Mouse (Mus musculus) MEL (cell line): ENCODE measurements around the gene Cdt1. TPM values are rescaled to one million over a fixed set of nuclear protein-coding genes. Genes with fewer than 3 reads are reported as not detected.

Experiments
- DNase-seq: peaks from one replicate; pipeline ENCODE4 v3.0.0; 2011; ENCODE audit warnings: low read depth, low spot score
- H3K27ac ChIP-seq: 2 replicates; pipeline ENCODE4 v1.5.1; 2012; ENCODE audit warnings: low read depth, mild to moderate bottlenecking, control low read depth, low read length, moderate library complexity; ENCODE audit not compliant: control insufficient read depth
- H3K27me3 ChIP-seq, 2 experiments: fragments of 150-350 bp in 1 of 2; sonication (generic) in 1 of 2; 2 replicates each; pipeline ENCODE4 v1.6.1; 2012; ENCODE audit warnings: low read length in 2 of 2, mild to moderate bottlenecking in 2 of 2, improper control_type of control experiment in 1 of 2, moderate library complexity in 1 of 2; ENCODE audit not compliant: insufficient read depth in 2 of 2, control insufficient read depth in 1 of 2
- H3K36me3 ChIP-seq, 2 experiments: 2 replicates each; pipeline ENCODE4 v1.6.1; 2012 to 2014; ENCODE audit warnings: low read length in 2 of 2, improper control_type of control experiment in 1 of 2, inconsistent platforms in 1 of 2, mild to moderate bottlenecking in 1 of 2; ENCODE audit not compliant: insufficient read depth in 2 of 2, control insufficient read depth in 1 of 2
- H3K4me1 ChIP-seq, 2 experiments: fragments of 150-350 bp in 1 of 2; sonication (generic) in 1 of 2; 2 replicates each; pipeline ENCODE4 v1.6.1; 2012; ENCODE audit warnings: low read length in 2 of 2, improper control_type of control experiment in 1 of 2, mild to moderate bottlenecking in 1 of 2; ENCODE audit not compliant: insufficient read depth in 2 of 2, control insufficient read depth in 1 of 2
- H3K4me3 ChIP-seq, 2 experiments: fragments of 150-350 bp in 1 of 2; sonication (generic) in 1 of 2; 2 replicates each; pipeline ENCODE4 v1.5.1; 2012; ENCODE audit warnings: low read depth in 2 of 2, low read length in 2 of 2, mild to moderate bottlenecking in 2 of 2, moderate library complexity in 2 of 2, control low read depth in 1 of 2, improper control_type of control experiment in 1 of 2; ENCODE audit not compliant: control insufficient read depth in 1 of 2, insufficient read depth in 1 of 2
- H3K79me2 ChIP-seq: 2 replicates; pipeline ENCODE4 v1.6.1; 2012; ENCODE audit warnings: mild to moderate bottlenecking, low read length, moderate library complexity; ENCODE audit not compliant: control insufficient read depth, poor library complexity, insufficient read depth
- H3K9ac ChIP-seq: 2 replicates; pipeline ENCODE4 v1.6.1; 2012; ENCODE audit warnings: low read depth, mild to moderate bottlenecking, control low read depth, low read length, moderate library complexity; ENCODE audit not compliant: control insufficient read depth, poor library complexity, severe bottlenecking
- H3K9me3 ChIP-seq: fragments of 150-350 bp; sonication (generic); replicated peaks from 2 replicates; pipeline ENCODE4 v1.6.1; 2012; ENCODE audit warnings: mild to moderate bottlenecking, low read length, improper control_type of control experiment, moderate library complexity; ENCODE audit not compliant: insufficient read depth
- ELF1 ChIP-seq: IDR thresholded peaks from 2 replicates; pipeline ENCODE4 v1.6.1; 2014; ENCODE audit warnings: low read depth, mild to moderate bottlenecking, inconsistent platforms, low read length, improper control_type of control experiment, moderate library complexity
- EP300 ChIP-seq, 2 experiments: IDR thresholded peaks; 2 replicates each; pipeline ENCODE4 v1.6.1; 2011; ENCODE audit warnings: improper control_type of control experiment in 2 of 2, low read length in 2 of 2, low read depth in 1 of 2, mild to moderate bottlenecking in 1 of 2
- ETS1 ChIP-seq: IDR thresholded peaks from 2 replicates; pipeline ENCODE4 v1.6.1; 2012; ENCODE audit warnings: low read depth, mild to moderate bottlenecking, inconsistent platforms, low read length, improper control_type of control experiment, moderate library complexity
- HCFC1 ChIP-seq: IDR thresholded peaks from 2 replicates; pipeline ENCODE4 v1.6.1; 2012; ENCODE audit warnings: low read depth, mild to moderate bottlenecking, inconsistent platforms, low read length, improper control_type of control experiment, moderate library complexity
- JUND ChIP-seq: IDR thresholded peaks from 2 replicates; pipeline ENCODE4 v1.6.1; 2011; ENCODE audit warnings: low read depth, mild to moderate bottlenecking, improper control_type of control experiment, low read length
- MAZ ChIP-seq: IDR thresholded peaks from 2 replicates; pipeline ENCODE4 v1.6.1; 2012; ENCODE audit warnings: low read depth, mild to moderate bottlenecking, inconsistent platforms, low read length, improper control_type of control experiment
- MEF2A ChIP-seq: IDR thresholded peaks from 2 replicates; pipeline ENCODE4 v1.6.1; 2014; ENCODE audit warnings: low read depth, mild to moderate bottlenecking, inconsistent platforms, low read length, improper control_type of control experiment; ENCODE audit not compliant: poor library complexity, insufficient replicate concordance, severe bottlenecking; ENCODE audit errors: extremely low read depth
- MXI1 ChIP-seq: IDR thresholded peaks from 2 replicates; pipeline ENCODE4 v1.6.1; 2011; ENCODE audit warnings: mild to moderate bottlenecking, low read depth, low read length, improper control_type of control experiment
- MYB ChIP-seq: IDR thresholded peaks from 2 replicates; pipeline ENCODE4 v1.6.1; 2011; ENCODE audit warnings: mild to moderate bottlenecking, low read depth, low read length, improper control_type of control experiment
- MYC ChIP-seq: IDR thresholded peaks from 2 replicates; pipeline ENCODE4 v1.6.1; 2011; ENCODE audit warnings: low read depth, mild to moderate bottlenecking, low read length, improper control_type of control experiment, moderate library complexity
- POLR2A ChIP-seq, 2 experiments: IDR thresholded peaks; 2 replicates each; pipeline ENCODE4 v1.6.1; 2011 to 2012; ENCODE audit warnings: low read length in 2 of 2, mild to moderate bottlenecking in 2 of 2, control low read depth in 1 of 2, improper control_type of control experiment in 1 of 2, low read depth in 1 of 2, moderate library complexity in 1 of 2; ENCODE audit not compliant: control insufficient read depth in 1 of 2, insufficient read depth in 1 of 2, poor library complexity in 1 of 2
- POLR2AphosphoS2 ChIP-seq: IDR thresholded peaks from 2 replicates; pipeline ENCODE4 v1.6.1; 2011; ENCODE audit warnings: low read length, improper control_type of control experiment
- POLR2AphosphoS5 ChIP-seq: IDR thresholded peaks from 2 replicates; pipeline ENCODE4 v1.6.1; 2012; ENCODE audit warnings: low read depth, borderline replicate concordance, mild to moderate bottlenecking, inconsistent platforms, low read length, moderate library complexity, mixed read lengths
- SIN3A ChIP-seq: IDR thresholded peaks from 2 replicates; pipeline ENCODE4 v1.6.1; 2012; ENCODE audit warnings: low read length, improper control_type of control experiment, inconsistent platforms
- TCF12 ChIP-seq: IDR thresholded peaks from 2 replicates; pipeline ENCODE4 v1.6.1; 2014; ENCODE audit warnings: low read depth, mild to moderate bottlenecking, inconsistent platforms, low read length, improper control_type of control experiment, moderate library complexity
- USF2 ChIP-seq, 2 experiments: IDR thresholded peaks; 2 replicates each; pipeline ENCODE4 v1.6.1; 2011 to 2012; ENCODE audit warnings: improper control_type of control experiment in 2 of 2, low read length in 2 of 2, borderline replicate concordance in 1 of 2, inconsistent platforms in 1 of 2, low read depth in 1 of 2, mild to moderate bottlenecking in 1 of 2; ENCODE audit not compliant: insufficient read depth in 1 of 2
- ZNF384 ChIP-seq: IDR thresholded peaks from 2 replicates; pipeline ENCODE4 v1.6.1; 2012; ENCODE audit warnings: low read depth, mild to moderate bottlenecking, inconsistent platforms, low read length, improper control_type of control experiment
- polyA plus RNA-seq, 2 experiments: library from polyadenylated mRNA; stranded (reverse) in 1 of 2; unstranded in 1 of 2; fragments of >175 nt in 1 of 2; fragments of >200 nt in 1 of 2; gene quantifications; 2 replicates each; pipeline versions ENCODE4 v1.2.1 to v1.2.4; 2012; ENCODE audit warnings: low replicate concordance in 2 of 2, low read depth in 1 of 2; ENCODE audit not compliant: insufficient read length in 2 of 2, insufficient read depth in 1 of 2, missing spikeins in 1 of 2
- total RNA-seq: library from RNA; depleted of rRNA; stranded (reverse); fragments of 300-350 nt; gene quantifications from 2 replicates; pipeline ENCODE4 v1.2.3, GENCODE M21; 2012

Cdt1 gene
- total and polyA plus RNA-seq, 3 experiments = 74.6 to 84.5 TPM; not detected in 1

GRCm38 (mm10) chr8:122546811-122547453 lies 20.9 kb upstream of the Cdt1 start:
- Histone ChIP-seq H3K27ac (peak overlapping the region; percentile 63), H3K4me3 (peak overlapping the region in 1 of 2 experiments; percentile 6; a peak in 1 of 4 replicates), H3K9ac (peak overlapping the region; percentile 58), H3K27me3 (no peaks in the 10 kb centered on the region), H3K4me1 (peaks cover 0 to 27% of the 10 kb centered on the region in 2 experiments; a peak in 3 of 4 replicates), H3K9me3 (no peaks in the 10 kb centered on the region), H3K79me2 (peaks cover 83% of the 10 kb centered on the region), H3K36me3 (peaks cover 3 to 27% of the 10 kb centered on the region in 2 experiments; a peak in 2 of 4 replicates)
- TF ChIP-seq TCF12 (no peak), JUND (no peak), POLR2AphosphoS2 (no peak), USF2 (IDR thresholded peaks at IDR 0.05; ENCODE audit: borderline replicate concordance in 1 of 2, insufficient read depth in 1 of 2, low read depth in 1 of 2, low read length in 2 of 2) (no peak)
- no peak for DNase-seq

DNA sequence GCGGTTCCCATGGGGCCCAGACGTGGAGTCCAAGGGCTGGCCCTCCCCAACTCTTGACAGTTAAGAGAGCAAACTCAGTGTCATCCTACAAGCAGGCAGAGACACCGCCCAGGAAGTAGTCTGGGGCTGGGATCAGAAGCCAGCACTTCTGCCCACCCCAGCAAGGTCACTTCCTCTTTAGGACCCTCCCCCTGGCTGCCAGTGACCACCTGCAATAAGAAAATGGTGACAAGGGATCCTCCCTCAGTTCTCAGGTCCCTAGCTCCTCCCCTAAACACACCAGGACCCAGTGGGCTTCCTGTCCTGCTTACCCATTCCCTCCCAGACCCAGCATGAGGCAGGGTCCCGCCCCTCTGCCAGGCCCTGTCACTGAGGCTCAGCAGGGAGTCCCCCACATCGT lies 20.0 kb upstream of the Cdt1 start:
- H3K36me3 ChIP-seq = peaks cover 3 to 27% of the 10 kb centered on the region in 2 experiments; a peak in 2 of 4 replicates
- TF ChIP-seq POLR2AphosphoS5 (no peak), POLR2A (IDR thresholded peaks at IDR 0.05; ENCODE audit: control insufficient read depth in 1 of 2, insufficient read depth in 1 of 2, low read depth in 1 of 2, low read length in 2 of 2, poor library complexity in 1 of 2) (peak in 1 of 2 experiments; percentile 39; a peak in 1 of 4 replicates), SIN3A (peak; percentile 74), MEF2A (no peak), TCF12 (0 out of 2 replicates have a peak, but pooled peaks have one; percentile 8), MAZ (peak; percentile 32; the same call in 1 of the 2 replicates), MXI1 (peak; percentile 72), ZNF384 (no peak), HCFC1 (peak; percentile 74), MYB (no peak), EP300 (IDR thresholded peaks at IDR 0.05; ENCODE audit: low read depth in 1 of 2, low read length in 2 of 2) (peak in 1 of 2 experiments; percentile 39; a peak in 2 of 4 replicates), JUND (no peak), ELF1 (peak; percentile 69), ETS1 (peak; percentile 14; the same call in 1 of the 2 replicates), MYC (peak; percentile 24; the same call in 1 of the 2 replicates)
- peaks cover 78% of the 10 kb centered on the region for H3K79me2 ChIP-seq
- H3K9me3 ChIP-seq = no peaks in the 10 kb centered on the region
- peak overlapping the region; percentile 63 for H3K27ac ChIP-seq
- DNase-seq = peak; percentile 91
- peak overlapping the region; percentile 58 for H3K9ac ChIP-seq
- no peaks in the 10 kb centered on the region for H3K27me3 ChIP-seq
- H3K4me1 ChIP-seq = peaks cover 0 to 27% of the 10 kb centered on the region in 2 experiments; a peak in 3 of 4 replicates
- H3K4me3 ChIP-seq = peak overlapping the region in 1 of 2 experiments; percentile 8; a peak in 3 of 4 replicates
